Mouse (Mus musculus): ENCODE results near the gene Timeless. TPM values are rescaled to one million over a fixed set of nuclear protein-coding genes. Genes with fewer than 3 reads are reported as not detected.
"Not testable (repeated sequence)": the region's sequence is repeated elsewhere in the genome, so short reads cannot be mapped to it uniquely, and the experiment has no call there.

Timeless gene
- polyA plus RNA-seq, 1 experiment from 2014 or later, result 89.4 TPM

DNA sequence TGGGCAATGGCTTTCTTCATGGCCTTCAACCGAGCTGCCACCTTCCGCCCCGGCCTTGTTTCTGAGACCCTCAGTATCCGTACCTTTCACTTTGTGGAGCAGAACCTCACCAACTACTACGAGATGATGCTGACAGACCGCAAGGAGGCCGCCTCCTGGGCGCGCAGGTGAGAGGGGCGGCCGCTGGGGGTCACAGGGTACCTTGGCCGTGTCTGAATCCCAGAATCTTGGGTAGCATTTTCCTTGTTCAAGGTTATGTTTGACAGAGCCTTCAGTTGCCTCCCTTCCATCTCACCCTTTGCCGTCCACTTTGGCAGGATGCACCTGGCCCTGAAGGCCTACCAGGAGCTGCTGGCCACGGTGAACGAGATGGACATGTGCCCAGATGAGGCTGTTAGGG is 12.3 kb downstream of the Timeless start:
- Histone ChIP-seq H3K27ac (replicated peaks) (no peak overlapping the region), H3K4me1 (no peaks in the 10 kb centered on the region), H3K4me3 (no peak overlapping the region), H3K27me3 (ENCODE audit: low read depth, poor library complexity, severe bottlenecking) (no peaks in the 10 kb centered on the region), H3K9me3 (replicated peaks) (no peaks in the 10 kb centered on the region), H3K36me3 (peaks cover 100% of the 10 kb centered on the region)
- WGBS, result 95% methylated on average over 15 of the region's 15 CpGs
- DNase-seq (ENCODE audit: low spot score), result no peak

DNA sequence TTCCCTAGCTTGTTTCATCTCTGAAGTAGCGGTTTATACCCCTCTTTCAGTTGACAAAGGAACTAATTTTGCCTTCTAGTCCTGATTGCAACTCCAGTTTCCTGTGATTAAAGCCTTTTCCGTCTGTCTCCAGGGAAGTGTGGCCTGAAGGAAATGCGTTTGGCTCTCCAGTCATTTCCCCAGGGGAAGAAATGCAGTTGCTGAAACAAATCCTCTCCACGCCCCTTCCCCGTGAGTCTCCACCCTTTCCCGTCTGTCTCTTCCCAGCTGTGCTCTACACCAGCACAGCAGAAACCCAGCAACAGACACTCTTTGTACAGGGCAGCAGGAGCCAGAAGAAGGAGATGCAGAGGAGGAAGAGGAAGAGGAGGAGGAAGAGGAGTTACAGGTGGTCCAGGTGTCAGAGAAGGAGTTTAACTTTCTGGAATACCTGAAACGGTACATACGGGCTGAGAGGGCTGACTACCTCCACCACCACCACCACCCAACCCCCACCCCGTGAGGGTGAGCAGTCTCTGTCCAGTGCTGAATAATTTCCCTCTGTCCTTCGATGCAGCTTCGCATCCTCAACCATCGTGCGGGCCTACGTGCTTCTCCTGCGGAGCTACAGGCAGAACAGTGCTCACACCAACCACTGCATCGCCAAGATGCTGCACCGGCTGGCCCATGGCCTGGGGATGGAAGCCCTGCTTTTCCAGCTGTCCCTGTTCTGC is 15.3 kb downstream of the Timeless start:
- Histone ChIP-seq H3K27me3 (ENCODE audit: low read depth, poor library complexity, severe bottlenecking) (no peaks in the 10 kb centered on the region), H3K4me1 (no peaks in the 10 kb centered on the region), H3K9me3 (replicated peaks) (no peaks in the 10 kb centered on the region), H3K36me3 (peaks cover 100% of the 10 kb centered on the region), H3K27ac (replicated peaks) (no peak overlapping the region), H3K4me3 (no peak overlapping the region)
- 89% methylated on average over 17 of the region's 17 CpGs for WGBS
- no peak for DNase-seq (ENCODE audit: low spot score)

GRCm38 (mm10) chr10:128250565-128250964 is 18.7 kb downstream of the Timeless start:
- Histone ChIP-seq H3K4me3 (no peak overlapping the region), H3K27ac (replicated peaks) (no peak overlapping the region), H3K4me1 (no peaks in the 10 kb centered on the region), H3K27me3 (ENCODE audit: low read depth, poor library complexity, severe bottlenecking) (no peaks in the 10 kb centered on the region), H3K36me3 (peaks cover 83% of the 10 kb centered on the region), H3K9me3 (replicated peaks) (no peaks in the 10 kb centered on the region)
- no peak for DNase-seq (ENCODE audit: low spot score)
- WGBS, result 96% methylated on average over 13 of the region's 13 CpGs

GRCm38 (mm10) chr10:128253677-128254255 is 21.9 kb downstream of the Timeless start, which contains the start of gene Apon:
Gene Apon, plus strand, starts transcription at chr10:128254096.
- no peak within 1 kb of the TSS for H3K4me3 ChIP-seq
- H3K27ac ChIP-seq (replicated peaks), result no peak within 1 kb of the TSS
- peaks cover 51% of the 10 kb centered on the region for H3K36me3 ChIP-seq
- 91% methylated on average over 4 of the region's 4 CpGs for WGBS
- no peaks in the 10 kb centered on the region for H3K4me1 ChIP-seq
- H3K9me3 ChIP-seq (replicated peaks), result no peaks in the 10 kb centered on the region
- no peak for DNase-seq (ENCODE audit: low spot score)
- no peaks in the 10 kb centered on the region for H3K27me3 ChIP-seq (ENCODE audit: low read depth, poor library complexity, severe bottlenecking)

- no peaks in the 10 kb centered on the region for H3K27me3 ChIP-seq (ENCODE audit: low read depth, poor library complexity, severe bottlenecking)
- 91% methylated on average over 8 of the region's 8 CpGs for WGBS
- no peak for DNase-seq (ENCODE audit: low spot score)
- no peaks in the 10 kb centered on the region for H3K4me1 ChIP-seq
- peaks cover 30% of the 10 kb centered on the region for H3K36me3 ChIP-seq
- no peaks in the 10 kb centered on the region for H3K9me3 ChIP-seq (replicated peaks)
- no peak overlapping the region for H3K4me3 ChIP-seq
- H3K27ac ChIP-seq (replicated peaks), result no peak overlapping the region
Observed at GRCm38 (mm10) chr10:128255925-128256324, 24.1 kb downstream of the Timeless start.

DNA sequence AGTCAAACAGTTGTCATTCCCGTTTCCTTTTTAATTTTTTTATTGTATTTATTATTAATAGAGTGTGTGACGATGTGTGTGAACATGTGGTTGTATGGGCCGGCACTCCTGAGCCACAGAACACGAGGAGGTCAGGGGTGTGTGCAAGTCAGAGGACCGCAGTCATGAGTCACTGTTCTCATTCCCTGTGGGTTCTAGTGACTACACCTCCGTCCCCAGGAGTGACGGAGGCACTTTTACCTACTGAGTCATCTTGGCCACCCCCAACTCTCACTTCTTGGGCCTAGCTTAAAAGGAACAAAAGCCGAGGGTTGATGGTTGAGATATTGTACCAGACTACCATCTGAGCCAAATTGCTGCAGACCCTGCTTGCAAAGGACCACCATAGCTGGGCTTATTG is 24.5 kb downstream of the Timeless start:
- no peaks in the 10 kb centered on the region for H3K9me3 ChIP-seq (replicated peaks)
- H3K27me3 ChIP-seq (ENCODE audit: low read depth, poor library complexity, severe bottlenecking), result no peaks in the 10 kb centered on the region
- H3K36me3 ChIP-seq, result peaks cover 26% of the 10 kb centered on the region
- no peak overlapping the region for H3K4me3 ChIP-seq
- H3K4me1 ChIP-seq, result no peaks in the 10 kb centered on the region
- 92% methylated on average over 8 of the region's 8 CpGs for WGBS
- H3K27ac ChIP-seq (replicated peaks), result no peak overlapping the region
- DNase-seq (ENCODE audit: low spot score), result no peak

DNA sequence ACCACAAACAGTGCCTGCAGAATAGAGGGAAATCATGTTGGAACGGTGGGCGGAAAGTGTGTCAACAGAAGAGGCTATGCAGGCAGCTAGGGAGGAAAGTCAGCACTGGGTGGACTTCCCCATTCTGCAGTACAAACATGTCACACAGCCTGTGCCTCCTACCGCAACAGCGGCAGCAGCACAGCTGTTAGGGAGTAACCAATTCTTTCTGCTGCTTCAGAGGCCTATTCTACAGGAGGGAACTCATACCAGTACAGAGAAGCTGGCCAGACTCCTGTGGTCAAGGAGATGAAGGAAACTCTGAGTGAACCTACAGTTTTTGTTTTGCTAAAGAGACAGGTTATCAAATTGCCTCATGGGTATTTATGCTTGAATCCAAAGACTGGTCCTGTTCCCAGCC is 27.1 kb downstream of the Timeless start:
- Histone ChIP-seq H3K4me1 (no peaks in the 10 kb centered on the region), H3K4me3 (no peak overlapping the region), H3K27ac (replicated peaks) (no peak overlapping the region), H3K9me3 (replicated peaks) (no peaks in the 10 kb centered on the region), H3K36me3 (no peaks in the 10 kb centered on the region), H3K27me3 (ENCODE audit: low read depth, poor library complexity, severe bottlenecking) (no peaks in the 10 kb centered on the region)
- DNase-seq (ENCODE audit: low spot score), result no peak
- WGBS, result 89% methylated on average over 4 of the region's 4 CpGs

GRCm38 (mm10) chr10:128259946-128260345 is 28.1 kb downstream of the Timeless start:
- WGBS, result 88% methylated on average over 5 of the region's 5 CpGs

DNA sequence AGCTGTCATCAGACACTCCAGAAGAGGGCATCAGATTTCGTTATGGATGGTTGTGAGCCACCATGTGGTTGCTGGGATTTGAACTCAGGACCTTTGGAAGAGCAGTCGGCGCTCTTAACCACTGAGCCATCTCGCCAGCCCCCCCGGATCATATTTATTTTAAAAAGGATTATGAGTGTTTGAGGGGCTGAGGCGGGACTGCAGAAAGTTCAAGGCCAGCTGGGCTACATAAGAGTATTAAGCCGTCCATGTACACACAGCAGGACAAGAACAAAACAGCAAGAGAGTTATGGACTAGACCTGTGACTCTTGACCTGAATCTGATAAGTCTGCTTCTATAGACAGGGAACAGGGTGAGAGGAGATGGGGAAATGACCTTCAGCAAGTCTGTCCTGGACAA is 28.5 kb downstream of the Timeless start:
- H3K4me1 ChIP-seq; H3K9me3 ChIP-seq (replicated peaks); H3K27me3 ChIP-seq (ENCODE audit: low read depth, poor library complexity, severe bottlenecking); H3K4me3 ChIP-seq; H3K27ac ChIP-seq (replicated peaks); DNase-seq (ENCODE audit: low spot score); H3K36me3 ChIP-seq: not testable (repeated sequence)
- WGBS, result 87% methylated on average over 7 of the region's 7 CpGs

More at GRCm38 (mm10) chr10:128259946-128260345, 28.1 kb downstream of the Timeless start:
- no peak for DNase-seq (ENCODE audit: low spot score)
- H3K4me1 ChIP-seq, result no peaks in the 10 kb centered on the region
- H3K4me3 ChIP-seq, result no peak overlapping the region
- H3K36me3 ChIP-seq, result no peaks in the 10 kb centered on the region
- H3K27ac ChIP-seq (replicated peaks), result no peak overlapping the region
- H3K9me3 ChIP-seq (replicated peaks), result no peaks in the 10 kb centered on the region
- no peaks in the 10 kb centered on the region for H3K27me3 ChIP-seq (ENCODE audit: low read depth, poor library complexity, severe bottlenecking)

GRCm38 (mm10) chr10:128262300-128262699 is 30.4 kb downstream of the Timeless start:
- WGBS, result 83% methylated on average over 22 of the region's 22 CpGs
- H3K36me3 ChIP-seq, result no peaks in the 10 kb centered on the region

DNA sequence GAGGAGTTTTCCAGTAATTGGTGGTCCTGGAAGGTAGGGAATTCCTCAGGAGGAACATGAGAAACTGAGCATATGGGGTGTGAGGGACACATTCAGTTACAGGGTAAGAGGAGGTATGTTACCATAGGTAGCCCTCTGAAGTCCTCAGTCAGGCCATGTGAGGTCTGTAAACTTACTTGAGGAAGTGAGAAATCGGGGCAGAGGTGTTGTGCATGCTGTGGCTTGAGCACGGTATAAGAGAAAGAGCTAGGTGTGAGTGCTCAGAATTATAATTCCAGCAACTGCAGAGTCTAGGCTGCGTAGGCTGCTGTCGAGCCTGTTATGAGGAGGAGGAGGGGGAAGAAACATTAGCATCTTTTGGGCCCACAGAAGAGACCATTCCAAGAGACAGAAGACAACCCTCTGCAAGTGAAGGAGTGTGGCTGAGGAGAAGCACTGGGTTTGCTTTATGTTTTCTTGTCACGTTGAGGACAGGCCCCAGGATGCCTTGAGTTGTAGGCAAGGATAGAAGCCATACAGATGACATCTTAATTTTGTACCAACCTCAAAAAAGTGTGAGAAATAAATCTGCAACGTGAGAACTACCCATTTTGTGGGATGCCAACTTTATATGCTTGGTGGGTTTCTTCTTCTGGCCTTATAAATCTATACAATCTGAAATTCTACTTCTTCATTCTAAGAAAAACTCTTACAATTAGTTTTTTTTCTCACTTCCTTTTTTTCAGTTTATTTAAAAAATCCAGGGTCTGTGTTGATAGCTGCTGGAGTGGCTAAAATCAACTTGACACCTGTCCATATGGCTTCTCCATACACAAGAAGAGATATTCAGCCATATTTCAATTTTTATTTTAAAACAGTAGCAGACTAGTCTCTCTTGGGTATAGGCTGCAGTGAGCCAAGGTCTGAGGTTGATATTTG is 31.8 kb downstream of the Timeless start:
- no peaks in the 10 kb centered on the region for H3K27me3 ChIP-seq (ENCODE audit: low read depth, poor library complexity, severe bottlenecking)
- H3K36me3 ChIP-seq, result no peaks in the 10 kb centered on the region
- no peak overlapping the region for H3K27ac ChIP-seq (replicated peaks)
- H3K4me3 ChIP-seq, result no peak overlapping the region
- DNase-seq (ENCODE audit: low spot score), result no peak
- WGBS, result 84% methylated on average over 6 of the region's 6 CpGs
- H3K9me3 ChIP-seq (replicated peaks), result no peaks in the 10 kb centered on the region
- no peaks in the 10 kb centered on the region for H3K4me1 ChIP-seq

More at GRCm38 (mm10) chr10:128262300-128262699, 30.4 kb downstream of the Timeless start:
- Histone ChIP-seq H3K4me1 (no peaks in the 10 kb centered on the region), H3K27me3 (ENCODE audit: low read depth, poor library complexity, severe bottlenecking) (no peaks in the 10 kb centered on the region), H3K9me3 (replicated peaks) (no peaks in the 10 kb centered on the region), H3K4me3 (no peak overlapping the region), H3K27ac (replicated peaks) (no peak overlapping the region)
- no peak for DNase-seq (ENCODE audit: low spot score)

DNA sequence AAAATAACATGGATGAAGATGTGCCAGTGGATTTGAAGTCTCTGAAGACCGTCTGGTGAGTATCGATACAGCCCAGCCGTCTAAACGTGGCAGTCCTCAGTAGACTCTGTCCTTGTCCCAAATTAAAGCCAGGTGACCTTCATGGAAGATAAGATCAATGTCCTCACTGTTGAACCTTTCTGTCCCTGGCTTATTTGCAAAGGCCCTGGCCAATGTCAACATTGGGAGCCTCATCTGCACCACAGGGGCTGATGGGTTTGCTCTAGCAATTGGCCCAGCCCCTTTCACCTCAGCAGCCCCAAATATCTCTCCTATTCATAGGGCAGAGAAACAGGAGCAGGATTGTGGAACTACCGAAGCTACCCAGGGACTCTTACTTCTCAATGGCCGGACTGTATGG is 36.5 kb downstream of the Timeless start, which contains the start of gene Apof:
Gene Apof (plus strand): TSS at position 301 of the 400 bp plus-strand sequence.
- DNase-seq (ENCODE audit: low spot score), result no peak
- Histone ChIP-seq H3K4me1 (peaks cover 6% of the 10 kb centered on the region), H3K36me3 (no peaks in the 10 kb centered on the region), H3K27ac (replicated peaks) (no peak within 1 kb of the TSS), H3K9me3 (replicated peaks) (no peaks in the 10 kb centered on the region), H3K4me3 (no peak within 1 kb of the TSS), H3K27me3 (ENCODE audit: low read depth, poor library complexity, severe bottlenecking) (peaks cover 8% of the 10 kb centered on the region)
- WGBS, result 75% methylated on average over 6 of the region's 6 CpGs
